Mouse (Mus musculus) gastrocnemius, postnatal 14 days (tissue): Measurements from ENCODE around the gene Ncs1. TPM values are rescaled to one million over a fixed set of nuclear protein-coding genes. Genes with fewer than 3 reads are reported as not detected.

ENCODE experiments used
- DNase-seq: peaks from one replicate; pipeline ENCODE4 v3.0.0; 2021; ENCODE audit warnings: mixed read lengths
- intact Hi-C: fragments of 180-260 bp; cut with DNase I; formaldehyde crosslinking; loops from one replicate; pipeline ENCODE4 v1.15.1; 2025; ENCODE audit warnings: low total_unique reads
- total RNA-seq, 2 experiments: library from RNA; stranded (reverse); gene quantifications; 2 replicates each; pipeline ENCODE4 v1.2.3; 2021

Ncs1 gene
- total RNA-seq, 2 experiments from 2014 or later, result 6.1 to 12.0 TPM

DNA sequence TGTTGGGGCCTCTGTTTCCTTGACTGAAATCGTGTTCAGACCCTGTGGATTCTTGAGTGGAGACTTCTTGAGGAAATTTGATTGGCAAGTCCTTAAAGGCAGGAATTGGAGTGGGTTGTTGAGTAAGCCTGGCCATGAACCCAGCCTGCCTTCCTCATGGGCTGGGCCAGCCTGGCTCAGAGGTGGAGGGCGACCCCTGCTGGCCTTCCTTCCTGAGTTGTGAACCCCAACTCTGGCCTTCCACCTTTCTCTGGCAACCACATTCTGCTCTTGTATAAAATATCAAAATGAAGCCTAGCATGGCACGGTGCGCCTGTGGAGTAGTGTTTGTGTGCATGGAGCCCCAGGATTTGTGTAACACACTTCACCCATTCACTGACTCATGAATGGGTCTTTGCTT, 60.1 kb downstream of the Ncs1 start:
- DNase-seq, result peak; percentile 52

GRCm38 (mm10) chr2:31308257-31308656, 62.6 kb downstream of the Ncs1 start:
- DNase-seq, result no peak
- intact Hi-C loops, result no loop called here

More for the DNA sequence above, 60.1 kb downstream of the Ncs1 start:
- intact Hi-C loops, result no loop called here

- intact Hi-C loops, result no loop called here
- DNase-seq, result peak; percentile 68
Measured at GRCm38 (mm10) chr2:31309549-31309948, 63.9 kb downstream of the Ncs1 start.

GRCm38 (mm10) chr2:31314007-31314465, 68.4 kb downstream of the Ncs1 start, which contains the start of gene Hmcn2:
TSS of gene Hmcn2 (plus strand) at chr2:31314415.
- DNase-seq, result peak; percentile 69
- intact Hi-C loops, result no loop called here

GRCm38 (mm10) chr2:31318162-31318561, 72.5 kb downstream of the Ncs1 start:
- intact Hi-C loops, result no loop called here
- DNase-seq, result no peak

GRCm38 (mm10) chr2:31319200-31319599, 73.6 kb downstream of the Ncs1 start:
- DNase-seq, result no peak
- intact Hi-C loops, result no loop called here

- intact Hi-C loops, result no loop called here
- no peak for DNase-seq
Measured at GRCm38 (mm10) chr2:31327186-31327585, 81.6 kb downstream of the Ncs1 start.

GRCm38 (mm10) chr2:31337706-31338330, 92.2 kb downstream of the Ncs1 start:
- intact Hi-C loops, result no loop called here
- peak; percentile 28 for DNase-seq

GRCm38 (mm10) chr2:31339826-31340225, 94.2 kb downstream of the Ncs1 start:
- peak; percentile 86 for DNase-seq
- intact Hi-C loops, result no loop called here

DNA sequence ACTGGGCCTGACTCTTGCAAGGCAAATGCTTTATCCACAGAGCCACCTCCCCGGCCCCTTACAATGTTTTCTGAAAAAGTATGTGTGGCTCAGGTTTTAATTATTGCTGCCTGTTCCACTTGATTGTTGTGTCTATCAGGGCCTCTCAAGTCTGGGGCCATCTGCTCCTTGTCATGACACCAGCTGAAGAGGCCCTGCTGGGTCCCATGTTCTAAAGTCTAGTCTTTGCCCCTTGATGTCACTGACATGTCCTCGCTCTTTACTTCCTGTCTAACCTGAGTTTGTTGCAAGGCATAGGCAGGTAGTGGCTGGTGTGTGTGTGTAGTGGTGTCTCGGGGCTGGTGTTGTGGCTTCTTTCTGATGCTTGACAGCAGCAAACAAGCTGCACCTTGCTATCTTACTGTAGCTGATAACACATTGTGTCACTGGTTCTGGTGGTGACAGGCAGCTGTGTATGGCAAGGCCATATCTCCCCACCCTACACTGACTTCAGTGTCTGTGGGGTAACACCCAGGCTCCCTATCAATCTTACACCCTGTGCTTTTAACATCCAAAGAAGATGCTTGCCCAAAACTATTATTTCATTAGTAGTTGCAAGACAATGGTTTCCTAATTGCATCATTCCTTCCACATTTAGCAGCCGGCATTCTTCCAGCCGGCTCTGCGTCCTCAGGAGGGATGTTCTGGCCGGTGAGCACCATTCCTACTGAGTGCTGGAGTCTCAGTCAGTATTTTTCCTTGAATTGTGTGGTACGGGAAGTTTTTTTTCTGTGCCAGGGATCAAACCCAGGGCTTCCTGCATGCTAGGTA, 96.3 kb downstream of the Ncs1 start:
- intact Hi-C loops, result no loop called here
- DNase-seq, result no peak

Other genes with a start within 250 kb of the Ncs1 start
- 10 to 100 TPM; 16.5 to 21.1 TPM for gene Fnbp1, start 103.8 kb upstream of the Ncs1 start, total RNA-seq
- 10 to 100 TPM; 24.7 to 25.2 TPM for gene Gpr107, start 93.5 kb upstream of the Ncs1 start, total RNA-seq
- 10 to 100 TPM; 44.0 to 45.2 TPM for gene Hmcn2, start 68.6 kb downstream of the Ncs1 start, total RNA-seq
- gene Ass1, start 224.4 kb downstream of the Ncs1 start, total RNA-seq, result 1 to 10 TPM; 1.2 to 2.0 TPM